Mouse (Mus musculus) ovary, adult 18-20 months (tissue): ENCODE data around the gene Crhr2.
A peak's percentile ranks its signal among the peaks of the same experiment; 100 is the strongest.

Source experiments
- DNase-seq: peaks from one replicate; pipeline ENCODE4 v3.0.0; 2022; ENCODE audit warnings: low spot score, mixed read lengths

The Crhr2 gene

GRCm38 (mm10) chr6:55132794-55133193 lies at the start of gene Crhr2:
Gene Crhr2 (minus strand): TSS chr6:55133016.
- no peak for DNase-seq

- no peak for DNase-seq
These were observed 46.7 kb upstream of the Crhr2 start for GRCm38 (mm10) chr6:55179560-55179959.

- no peak for DNase-seq
These were observed 44.4 kb upstream of the Crhr2 start for GRCm38 (mm10) chr6:55177060-55177732.

GRCm38 (mm10) chr6:55175892-55176291 lies 43.1 kb upstream of the Crhr2 start:
- DNase-seq, result no peak

DNA sequence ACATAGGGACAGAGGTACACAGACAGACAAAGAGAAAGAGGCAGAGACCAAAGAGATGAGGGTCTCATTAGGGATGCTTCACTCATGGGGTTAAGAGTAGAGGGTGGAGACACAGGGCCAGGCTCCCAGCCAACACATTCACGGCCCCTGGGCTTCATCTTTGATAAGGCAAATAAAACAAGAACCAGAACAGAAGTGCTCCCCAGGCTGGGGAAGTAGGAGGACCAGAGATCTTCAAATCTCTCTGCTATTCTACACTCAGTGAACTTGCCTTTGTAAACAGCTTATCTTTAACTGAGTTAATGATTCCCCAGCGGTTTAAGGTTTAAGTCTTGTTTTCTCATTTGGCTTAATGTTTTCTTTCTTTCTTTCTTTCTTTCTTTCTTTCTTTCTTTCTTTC lies 42.6 kb upstream of the Crhr2 start:
- DNase-seq, result no peak

GRCm38 (mm10) chr6:55174741-55175181 lies 41.9 kb upstream of the Crhr2 start, which contains the start of gene Inmt:
Gene Inmt (minus strand): TSS chr6:55175043.
- DNase-seq, result no peak

DNA sequence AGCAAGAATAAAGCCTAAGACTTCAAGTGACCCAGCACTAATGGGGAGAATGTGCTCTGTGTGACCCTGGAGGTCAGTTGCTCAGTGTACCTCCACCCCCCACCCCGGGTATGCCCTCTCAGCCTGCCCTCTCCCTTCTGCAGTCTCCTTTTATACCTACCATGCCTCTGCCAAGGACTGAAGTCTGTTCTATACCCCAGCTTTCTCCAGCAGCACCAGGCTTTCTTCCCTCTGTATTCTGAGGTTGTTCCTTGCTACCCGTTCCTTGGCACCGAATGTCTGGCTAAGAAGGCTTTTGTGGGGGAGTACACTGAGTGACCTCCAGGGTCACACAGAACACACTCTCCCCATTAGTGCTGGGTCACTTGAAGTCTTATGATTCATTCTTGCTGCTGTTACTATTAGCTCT lies 41.1 kb upstream of the Crhr2 start:
- DNase-seq, result no peak

- no peak for DNase-seq
These were observed 40.4 kb upstream of the Crhr2 start for GRCm38 (mm10) chr6:55173171-55173570.

DNA sequence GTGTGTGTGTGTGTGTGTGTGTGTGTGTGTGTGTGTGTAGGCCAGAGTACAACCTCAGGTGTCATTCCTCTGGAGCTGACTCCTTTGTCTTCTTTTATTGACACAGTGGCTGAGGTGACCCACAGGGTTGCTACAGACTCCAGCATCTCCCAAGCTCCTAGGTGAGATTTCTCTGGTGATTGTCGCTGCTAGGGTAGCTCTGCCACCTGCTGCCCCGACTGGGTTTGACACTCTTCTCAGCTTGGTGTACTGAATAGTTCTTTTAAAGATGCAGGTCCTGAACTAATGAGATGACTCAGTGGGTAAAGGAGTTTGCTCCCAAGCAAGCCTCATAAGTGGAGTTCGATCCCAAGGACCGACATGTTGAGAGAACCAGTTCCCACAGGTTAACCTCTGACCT lies 38.8 kb upstream of the Crhr2 start:
- DNase-seq, result no peak

- no peak for DNase-seq
These were observed 37.0 kb upstream of the Crhr2 start for GRCm38 (mm10) chr6:55169818-55170217.

- peak; percentile 24 for DNase-seq
These were observed 34.1 kb upstream of the Crhr2 start for GRCm38 (mm10) chr6:55166777-55167463.

DNA sequence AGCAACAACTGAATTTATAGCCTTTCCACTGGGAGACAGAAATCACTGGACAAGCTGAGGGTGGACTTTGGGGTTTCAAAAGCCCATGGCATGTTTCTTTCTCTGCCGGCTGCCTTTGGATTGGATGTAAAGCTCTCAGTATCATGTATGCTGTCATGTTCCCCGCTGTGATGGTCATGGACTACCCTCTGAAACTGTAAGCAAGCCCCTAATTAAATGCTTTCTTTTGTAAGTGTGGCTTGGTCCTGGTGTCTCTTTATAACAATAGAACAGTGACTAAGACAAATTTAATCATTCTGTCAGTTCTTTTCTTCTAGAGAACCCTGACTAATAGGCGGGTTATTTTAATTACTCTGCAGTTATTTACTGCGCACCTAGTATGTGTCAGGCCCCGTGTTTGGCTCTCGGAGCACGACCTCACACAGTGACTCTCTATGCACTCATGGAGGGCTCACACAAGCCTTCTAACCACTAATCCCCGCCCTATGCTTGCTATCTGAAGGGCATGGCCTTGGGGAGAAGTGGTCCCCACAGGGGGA lies 30.3 kb upstream of the Crhr2 start:
- no peak for DNase-seq

DNA sequence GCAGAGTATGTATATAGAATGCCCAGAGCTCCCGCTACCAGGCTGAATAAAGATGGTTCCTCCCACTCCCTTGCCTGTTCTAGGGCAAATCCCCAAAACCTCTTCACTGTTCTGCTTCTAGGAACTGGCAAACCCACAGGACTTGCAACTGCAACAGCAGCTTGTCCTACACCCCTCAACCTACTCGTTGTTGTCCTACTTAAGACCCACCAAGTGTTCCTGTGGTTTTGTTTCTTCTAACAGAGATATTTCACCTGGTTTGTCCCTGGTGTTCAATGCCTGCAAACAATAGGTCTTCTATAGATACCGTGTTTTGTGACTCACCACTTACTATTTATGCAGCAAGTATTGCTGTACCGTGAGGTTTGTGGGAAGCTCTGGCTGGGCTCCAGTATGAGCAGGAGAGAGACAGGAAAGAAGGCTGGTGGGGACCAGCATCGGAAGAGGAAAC lies 28.5 kb upstream of the Crhr2 start:
- DNase-seq, result no peak

DNA sequence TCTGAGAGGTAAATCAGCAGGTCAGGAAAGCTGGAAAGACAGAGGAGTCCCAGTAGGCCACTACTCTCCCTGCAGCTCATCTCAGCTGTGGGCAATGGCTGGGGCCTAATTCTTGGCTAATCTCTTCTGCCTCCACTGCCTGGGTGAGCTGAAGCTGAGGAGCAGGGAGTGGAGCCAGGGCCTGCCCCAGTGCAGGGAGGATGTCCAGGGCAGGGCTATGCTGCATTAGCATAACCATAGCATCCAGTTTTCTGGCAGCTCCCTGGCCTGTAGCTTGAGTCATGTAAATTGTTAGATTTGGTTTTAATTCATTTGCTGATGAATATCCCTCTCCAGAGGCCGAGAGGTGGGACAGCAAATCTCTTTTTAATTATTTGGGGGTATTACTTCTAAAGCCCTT lies 26.4 kb upstream of the Crhr2 start:
- no peak for DNase-seq

- DNase-seq, result no peak
These were observed 19.4 kb upstream of the Crhr2 start for GRCm38 (mm10) chr6:55152226-55152625.

DNA sequence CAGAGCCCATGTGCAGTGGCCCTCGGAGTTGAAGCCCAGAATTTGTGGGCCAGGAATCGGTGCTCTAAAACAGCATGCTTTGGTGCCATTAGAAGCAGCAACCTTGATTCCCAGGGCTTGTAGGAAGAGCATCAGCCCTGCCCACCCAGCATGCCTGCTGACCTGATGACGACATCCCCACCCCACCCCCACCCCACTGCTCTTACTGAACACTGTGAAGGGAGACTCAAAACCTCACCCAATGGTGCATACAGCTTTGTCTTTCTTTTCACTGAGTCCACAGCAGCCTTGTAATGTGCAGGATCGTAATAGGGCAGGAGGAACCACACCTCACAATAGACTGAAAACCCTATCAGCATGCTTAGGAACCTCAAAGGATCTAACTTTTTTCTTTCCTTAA lies 13.3 kb upstream of the Crhr2 start:
- no peak for DNase-seq

DNA sequence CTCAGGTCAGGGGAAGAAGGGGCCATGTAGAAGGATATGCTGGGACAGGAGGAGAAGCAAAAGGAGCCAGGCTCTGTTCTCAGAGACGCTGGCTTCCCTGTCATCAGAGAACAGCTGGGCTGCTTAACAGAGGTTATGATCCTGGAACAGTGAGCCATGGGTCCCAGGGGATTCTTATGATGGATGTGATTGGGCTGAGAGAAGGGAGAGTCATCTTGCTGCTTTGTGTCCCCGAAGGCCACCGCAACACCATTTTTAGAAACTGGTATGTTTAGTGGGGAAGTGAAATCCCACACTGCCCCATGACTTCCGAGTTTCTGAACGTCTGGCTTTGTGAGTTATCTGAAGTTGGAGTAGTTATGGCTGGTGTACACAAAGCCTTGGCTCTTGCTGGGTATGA lies 12.5 kb upstream of the Crhr2 start:
- DNase-seq, result no peak

DNA sequence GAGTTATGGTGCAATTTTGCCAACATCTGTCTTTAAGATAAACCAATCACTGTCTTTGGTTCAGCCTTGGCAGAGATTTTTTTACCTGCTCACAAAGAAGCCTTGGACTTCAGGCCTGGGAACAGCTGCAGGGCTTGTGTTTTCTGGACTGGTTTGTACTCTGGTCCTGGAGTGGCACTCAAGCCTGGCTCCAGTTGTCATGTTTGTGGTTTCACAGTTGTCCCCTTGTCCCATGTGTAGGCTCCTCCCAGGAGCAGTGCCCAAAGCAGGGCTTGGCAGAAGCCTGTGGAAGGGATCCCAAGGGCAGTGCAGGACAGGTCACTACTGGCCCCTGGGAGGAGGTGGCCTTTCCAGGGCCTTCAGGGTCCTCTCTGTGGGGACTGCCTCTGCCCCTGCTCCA lies 5.5 kb upstream of the Crhr2 start:
- no peak for DNase-seq

GRCm38 (mm10) chr6:55133425-55133824 lies 609 bp upstream of the Crhr2 start:
- no peak for DNase-seq

- DNase-seq, result no peak
These were observed 1.5 kb downstream of the Crhr2 start for GRCm38 (mm10) chr6:55131301-55131700.

DNA sequence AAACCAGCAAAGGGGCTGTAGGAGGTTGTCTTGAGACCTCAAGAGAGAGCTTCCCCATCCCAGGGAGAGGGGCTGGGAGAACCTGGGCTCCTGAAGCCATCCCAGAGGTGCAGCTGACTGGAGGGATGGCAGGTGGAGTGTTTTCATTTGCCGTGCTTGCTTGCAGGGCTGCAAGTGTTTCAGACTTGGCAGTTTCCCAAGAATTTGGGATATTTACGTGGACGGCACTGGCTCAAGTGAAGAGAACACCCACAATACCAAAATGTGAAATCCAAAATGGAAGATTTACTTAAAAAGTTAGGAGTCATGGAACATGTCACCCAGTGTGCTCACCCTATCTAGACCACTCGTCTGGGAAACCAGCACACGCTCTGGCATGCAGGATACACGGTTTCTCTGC lies 2.2 kb downstream of the Crhr2 start:
- no peak for DNase-seq

DNA sequence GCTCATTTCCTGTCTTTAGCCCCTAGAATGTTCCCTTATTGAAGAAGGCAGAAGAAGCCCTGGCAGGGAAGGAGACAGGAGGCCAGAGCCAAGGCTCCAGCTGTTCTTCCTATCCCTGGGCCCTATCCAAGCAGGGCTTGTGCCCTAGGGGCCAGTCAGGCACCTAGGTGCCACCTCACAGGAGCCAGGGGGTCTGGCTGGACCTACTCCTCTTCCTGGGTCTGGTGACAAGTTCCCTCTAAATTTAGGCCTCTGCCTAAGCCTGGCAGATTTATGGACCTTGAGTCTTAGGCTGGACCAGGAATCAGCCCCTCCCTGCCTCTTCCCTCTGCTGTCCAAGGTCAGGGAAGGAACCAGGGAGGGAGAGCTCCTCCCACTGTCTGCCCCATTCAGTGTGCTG lies 4.4 kb downstream of the Crhr2 start:
- peak; percentile 13 for DNase-seq

- DNase-seq, result no peak
These were observed 6.2 kb downstream of the Crhr2 start for GRCm38 (mm10) chr6:55126576-55126975.
